Mouse (Mus musculus) limb, embryonic 10.5 days (tissue): Measurements from ENCODE around the gene Igfbp2. TPM values are rescaled to one million over a fixed set of nuclear protein-coding genes. Genes with fewer than 3 reads are reported as not detected.

ENCODE experiments used
- DNase-seq: peaks from one replicate; pipeline ENCODE4 v3.0.0-alpha.2; 2017; ENCODE audit warnings: low spot score
- H3K27ac ChIP-seq: fragments of 300-500 bp; sonication (generic); 2 replicates; pipeline ENCODE4 v1.5.1; 2016; ENCODE audit warnings: mild to moderate bottlenecking
- H3K27me3 ChIP-seq: fragments of 300-500 bp; sonication (generic); 2 replicates; pipeline ENCODE4 v1.6.1; 2016; ENCODE audit warnings: low read depth, mild to moderate bottlenecking; ENCODE audit not compliant: poor library complexity, severe bottlenecking
- H3K36me3 ChIP-seq: fragments of 300-500 bp; sonication (generic); 2 replicates; pipeline ENCODE4 v1.6.1; 2016; ENCODE audit warnings: mild to moderate bottlenecking, moderate library complexity
- H3K4me1 ChIP-seq: fragments of 300-500 bp; sonication (generic); 2 replicates; pipeline ENCODE4 v1.6.1; 2016
- H3K4me3 ChIP-seq: fragments of 300-500 bp; sonication (generic); 2 replicates; pipeline ENCODE4 v1.5.1; 2016; ENCODE audit warnings: mild to moderate bottlenecking, moderate library complexity
- H3K9me3 ChIP-seq: fragments of 300-500 bp; sonication (generic); replicated peaks from 2 replicates; pipeline ENCODE4 v1.6.1; 2016; ENCODE audit warnings: mild to moderate bottlenecking
- WGBS: fragments of 180-500 bp; shearing (Covaris S2); methylation state at CpG from one replicate; pipeline ENCODE4 v1.1.7; 2016; 5-methylcytosine and 5-hydroxymethylcytosine counted together
- polyA plus RNA-seq: library from polyadenylated mRNA; unstranded; fragments of >200 nt; fragmentation: Nextera tagmentation; extraction: Ambion mirVana; gene quantifications from 2 replicates; pipeline ENCODE4 v1.2.1, GENCODE M21; 2016

Gene Igfbp2
- polyA plus RNA-seq, 1 experiment from 2014 or later: 264 TPM

- H3K36me3 ChIP-seq: peaks cover 28% of the 10 kb centered on the region
- H3K27ac ChIP-seq: no peak overlapping the region
- H3K27me3 ChIP-seq: 0 out of 2 replicates have a peak, but pooled peaks cover 18% of the 10 kb centered on the region
- no peak for DNase-seq
- no peaks in the 10 kb centered on the region for H3K4me1 ChIP-seq
- 96% methylated on average over 9 of the region's 9 CpGs for WGBS
- H3K9me3 ChIP-seq: no peaks in the 10 kb centered on the region
- no peak overlapping the region for H3K4me3 ChIP-seq
Observed at GRCm38 (mm10) chr1:72859963-72860362, 35.7 kb downstream of the Igfbp2 start.

DNA sequence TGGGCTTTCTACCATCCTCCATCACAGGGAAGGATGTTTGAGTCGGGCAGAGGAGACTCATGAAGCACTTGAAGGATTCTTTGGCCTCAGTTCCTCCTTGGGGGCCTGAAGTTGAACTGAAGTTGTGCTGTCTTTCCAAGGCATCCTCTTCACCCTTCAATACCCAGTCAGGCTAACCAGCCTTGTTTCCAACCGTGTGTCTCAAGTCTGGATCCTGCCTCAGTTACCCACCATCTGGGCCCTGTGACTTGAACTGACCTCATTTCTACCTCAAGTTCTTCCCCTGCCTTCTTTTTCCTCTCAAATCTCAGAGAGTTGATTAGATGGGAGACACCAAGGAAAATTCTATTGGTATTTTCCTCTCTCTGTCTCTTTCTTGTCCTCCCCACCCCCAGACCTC is 36.2 kb downstream of the Igfbp2 start:
- 0 out of 2 replicates have a peak, but pooled peaks cover 2% of the 10 kb centered on the region for H3K4me1 ChIP-seq
- H3K27ac ChIP-seq: no peak overlapping the region
- H3K27me3 ChIP-seq: 0 out of 2 replicates have a peak, but pooled peaks cover 20% of the 10 kb centered on the region
- no peaks in the 10 kb centered on the region for H3K9me3 ChIP-seq
- peaks cover 28% of the 10 kb centered on the region for H3K36me3 ChIP-seq
- DNase-seq: no peak
- H3K4me3 ChIP-seq: no peak overlapping the region
- 91% methylated on average over 2 of the region's 2 CpGs for WGBS

- no peak for DNase-seq
- peaks cover 10% of the 10 kb centered on the region; the same call in 1 of the 2 replicates for H3K4me1 ChIP-seq
- peaks cover 28% of the 10 kb centered on the region for H3K36me3 ChIP-seq
- no peak overlapping the region for H3K27ac ChIP-seq
- no peaks in the 10 kb centered on the region for H3K9me3 ChIP-seq
- no peak overlapping the region for H3K4me3 ChIP-seq
- WGBS: 72% methylated on average over 2 of the region's 2 CpGs
- H3K27me3 ChIP-seq: 0 out of 2 replicates have a peak, but pooled peaks cover 20% of the 10 kb centered on the region
Observed at GRCm38 (mm10) chr1:72861702-72862101, 37.4 kb downstream of the Igfbp2 start.

DNA sequence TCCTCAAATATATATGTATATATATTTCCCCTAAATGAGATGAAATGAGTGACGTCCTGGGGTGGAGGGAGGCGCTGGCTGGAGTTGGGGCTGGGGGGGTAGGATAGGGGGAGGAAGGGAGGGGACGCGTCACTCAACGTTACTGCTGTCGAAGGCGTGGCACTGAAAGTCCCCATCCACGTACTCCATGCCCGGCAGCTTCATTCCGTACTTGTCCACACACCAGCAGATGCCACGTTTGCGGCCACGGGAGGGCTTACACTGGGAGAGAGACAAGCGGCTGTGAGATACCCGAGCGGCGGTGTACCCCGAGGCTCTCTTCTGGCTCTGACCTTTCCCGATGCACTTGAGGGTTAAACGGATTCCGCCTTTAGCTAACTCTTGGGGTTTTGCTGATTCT is 37.9 kb downstream of the Igfbp2 start:
- no peak overlapping the region for H3K4me3 ChIP-seq
- H3K36me3 ChIP-seq: peaks cover 28% of the 10 kb centered on the region
- no peak overlapping the region for H3K27ac ChIP-seq
- H3K4me1 ChIP-seq: peaks cover 10% of the 10 kb centered on the region; the same call in 1 of the 2 replicates
- WGBS: 90% methylated on average over 21 of the region's 21 CpGs
- 0 out of 2 replicates have a peak, but pooled peaks cover 20% of the 10 kb centered on the region for H3K27me3 ChIP-seq
- H3K9me3 ChIP-seq: no peaks in the 10 kb centered on the region
- no peak for DNase-seq

- Histone ChIP-seq H3K27me3 (peaks cover 24% of the 10 kb centered on the region; the same call in 1 of the 2 replicates), H3K36me3 (peaks cover 28% of the 10 kb centered on the region), H3K27ac (no peak overlapping the region), H3K4me1 (peaks cover 13% of the 10 kb centered on the region; the same call in 1 of the 2 replicates), H3K9me3 (no peaks in the 10 kb centered on the region), H3K4me3 (no peak overlapping the region)
- no peak for DNase-seq
- WGBS: 93% methylated on average over 8 of the region's 8 CpGs
Observed at GRCm38 (mm10) chr1:72863692-72864091, 39.4 kb downstream of the Igfbp2 start.

- Histone ChIP-seq H3K4me1 (peaks cover 17% of the 10 kb centered on the region), H3K36me3 (peaks cover 28% of the 10 kb centered on the region), H3K27ac (peak overlapping the region; percentile 4; the same call in 1 of the 2 replicates), H3K9me3 (no peaks in the 10 kb centered on the region), H3K27me3 (peaks cover 30% of the 10 kb centered on the region; the same call in 1 of the 2 replicates), H3K4me3 (no peak overlapping the region)
- 78% methylated on average over 3 of the region's 3 CpGs for WGBS
- no peak for DNase-seq
Observed at GRCm38 (mm10) chr1:72864272-72864671, 40.0 kb downstream of the Igfbp2 start.

GRCm38 (mm10) chr1:72865900-72866299 is 41.6 kb downstream of the Igfbp2 start:
- H3K4me1 ChIP-seq: peaks cover 33% of the 10 kb centered on the region
- no peak overlapping the region for H3K4me3 ChIP-seq
- no peak overlapping the region for H3K27ac ChIP-seq
- H3K9me3 ChIP-seq: no peaks in the 10 kb centered on the region
- H3K36me3 ChIP-seq: peaks cover 17% of the 10 kb centered on the region
- WGBS: 23% methylated on average over 6 of the region's 6 CpGs
- peaks cover 34% of the 10 kb centered on the region; the same call in 1 of the 2 replicates for H3K27me3 ChIP-seq
- peak; percentile 88 for DNase-seq

- Histone ChIP-seq H3K36me3 (peaks cover 17% of the 10 kb centered on the region), H3K4me1 (peaks cover 36% of the 10 kb centered on the region), H3K27me3 (peaks cover 35% of the 10 kb centered on the region; the same call in 1 of the 2 replicates), H3K4me3 (no peak overlapping the region), H3K9me3 (no peaks in the 10 kb centered on the region), H3K27ac (no peak overlapping the region)
- 66% methylated on average over 5 of the region's 5 CpGs for WGBS
- no peak for DNase-seq
Observed at GRCm38 (mm10) chr1:72866417-72866816, 42.1 kb downstream of the Igfbp2 start.

DNA sequence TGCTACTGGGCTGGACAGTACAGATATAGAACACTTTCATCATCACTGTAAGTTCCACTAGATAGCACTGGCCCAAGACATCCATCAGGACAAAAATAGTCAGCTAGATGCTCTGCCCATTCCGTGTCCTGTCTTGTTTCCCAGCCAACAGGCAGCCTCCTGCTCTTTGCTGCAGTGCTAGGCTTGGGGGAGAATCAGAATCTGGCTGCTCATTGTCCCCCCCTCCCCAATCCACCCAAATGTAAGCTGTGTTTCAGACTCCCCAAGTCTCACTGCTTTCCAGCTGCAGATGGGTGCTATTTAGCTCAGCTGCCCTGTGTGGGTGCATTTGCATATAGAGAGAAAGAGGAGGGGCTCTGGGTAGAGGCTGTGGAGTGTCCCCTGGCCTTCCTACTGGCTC is 43.0 kb downstream of the Igfbp2 start:
- H3K27me3 ChIP-seq: peaks cover 41% of the 10 kb centered on the region
- H3K4me1 ChIP-seq: peaks cover 44% of the 10 kb centered on the region
- H3K4me3 ChIP-seq: no peak overlapping the region
- peak overlapping the region; percentile 21; the same call in 1 of the 2 replicates for H3K27ac ChIP-seq
- WGBS: 32% methylated on average over 1 of the region's 1 CpGs
- H3K36me3 ChIP-seq: peaks cover 15% of the 10 kb centered on the region
- no peaks in the 10 kb centered on the region for H3K9me3 ChIP-seq
- no peak for DNase-seq

- H3K4me3 ChIP-seq: no peak overlapping the region
- H3K4me1 ChIP-seq: peaks cover 56% of the 10 kb centered on the region
- no peak for DNase-seq
- H3K27ac ChIP-seq: no peak overlapping the region
- H3K36me3 ChIP-seq: peaks cover 5% of the 10 kb centered on the region
- 75% methylated on average over 10 of the region's 10 CpGs for WGBS
- H3K9me3 ChIP-seq: no peaks in the 10 kb centered on the region
- peaks cover 44% of the 10 kb centered on the region for H3K27me3 ChIP-seq
Observed at GRCm38 (mm10) chr1:72868429-72869215, 44.3 kb downstream of the Igfbp2 start.

DNA sequence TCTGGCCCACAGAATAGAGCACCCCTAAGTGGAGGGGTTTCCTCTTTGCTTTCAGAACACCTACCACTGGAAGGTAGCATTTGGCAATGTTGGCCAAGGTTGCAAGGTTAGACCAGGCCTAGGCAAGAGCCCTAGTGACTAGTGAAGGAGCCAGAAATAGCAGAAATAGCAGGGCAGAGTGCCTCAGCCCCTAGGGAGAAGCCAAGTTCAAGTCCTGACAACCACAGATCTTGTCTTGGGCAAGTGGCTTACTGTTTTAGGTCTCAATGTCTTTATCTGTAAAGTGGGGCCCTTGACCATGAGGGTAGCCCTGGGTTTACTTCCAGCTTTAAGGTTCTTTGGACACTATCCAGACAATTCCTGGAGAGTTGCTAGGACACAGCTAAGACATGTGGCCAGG is 45.0 kb downstream of the Igfbp2 start:
- no peaks in the 10 kb centered on the region for H3K9me3 ChIP-seq
- no peak for DNase-seq
- H3K36me3 ChIP-seq: peaks cover 2% of the 10 kb centered on the region
- H3K27ac ChIP-seq: no peak overlapping the region
- H3K4me1 ChIP-seq: peaks cover 63% of the 10 kb centered on the region
- peaks cover 49% of the 10 kb centered on the region for H3K27me3 ChIP-seq
- H3K4me3 ChIP-seq: no peak overlapping the region

GRCm38 (mm10) chr1:72869681-72870614 is 45.6 kb downstream of the Igfbp2 start:
- H3K27me3 ChIP-seq: peaks cover 49% of the 10 kb centered on the region
- H3K36me3 ChIP-seq: no peaks in the 10 kb centered on the region
- WGBS: 8% methylated on average over 22 of the region's 22 CpGs
- peak; percentile 76 for DNase-seq
- H3K9me3 ChIP-seq: no peaks in the 10 kb centered on the region
- peaks cover 69% of the 10 kb centered on the region for H3K4me1 ChIP-seq
- H3K27ac ChIP-seq: 0 out of 2 replicates have a peak overlapping the region, but pooled peaks have one; percentile 20
- peak overlapping the region; percentile 65 for H3K4me3 ChIP-seq
